Mouse (Mus musculus) cerebellum, adult 11-12 months (tissue): ENCODE measurements at regions not wholly inside any gene's neighbourhood (a gene's known extent, or its start where the extent isn't known, plus 50 kb on each side); places are given as distances from the start of the nearest gene placed in this dataset.
A peak's percentile ranks its signal among the peaks of the same experiment; 100 is the strongest.

ENCODE experiments used
- DNase-seq: peaks from one replicate; pipeline ENCODE4 v3.0.0; 2022

- DNase-seq: no peak
These were observed 259.6 kb downstream of the Ndufa4 start for GRCm38 (mm10) chr6:11647651-11648050.

- DNase-seq: peak; percentile 32
These were observed 294.0 kb downstream of the Ndufa4 start for GRCm38 (mm10) chr6:11613331-11613730.

- DNase-seq: no peak
These were observed 299.1 kb downstream of the Ndufa4 start for GRCm38 (mm10) chr6:11608214-11608613.

- no peak for DNase-seq
These were observed 299.6 kb downstream of the Ndufa4 start for GRCm38 (mm10) chr6:11607696-11608095.

GRCm38 (mm10) chr6:11606055-11606454 lies 301.2 kb downstream of the Ndufa4 start:
- no peak for DNase-seq

GRCm38 (mm10) chr6:11605526-11605925 lies 301.8 kb downstream of the Ndufa4 start:
- DNase-seq: no peak

- DNase-seq: no peak
These were observed 312.4 kb downstream of the Ndufa4 start for GRCm38 (mm10) chr6:11594936-11595335.

GRCm38 (mm10) chr6:11593583-11594271 lies 313.6 kb downstream of the Ndufa4 start:
- peak; percentile 16 for DNase-seq

- DNase-seq: peak; percentile 4
These were observed 331.2 kb downstream of the Ndufa4 start for GRCm38 (mm10) chr6:11576091-11576490.

- DNase-seq: no peak
These were observed 342.1 kb downstream of the Ndufa4 start for GRCm38 (mm10) chr6:11565246-11565645.

GRCm38 (mm10) chr6:11550473-11550872 lies 356.8 kb downstream of the Ndufa4 start:
- DNase-seq: no peak

GRCm38 (mm10) chr6:11547318-11547717 lies 360.0 kb downstream of the Ndufa4 start:
- no peak for DNase-seq

GRCm38 (mm10) chr6:11534930-11535880 lies 372.1 kb downstream of the Ndufa4 start:
- DNase-seq: no peak

- no peak for DNase-seq
These were observed 404.2 kb downstream of the Ndufa4 start for GRCm38 (mm10) chr6:11503136-11503535.

GRCm38 (mm10) chr6:11494427-11494826 lies 412.9 kb downstream of the Ndufa4 start:
- no peak for DNase-seq

GRCm38 (mm10) chr6:11476950-11477349 lies 430.3 kb downstream of the Ndufa4 start:
- no peak for DNase-seq
